ENCODE assay signal across 8 mouse cellular contexts in the genomic region with DNA sequence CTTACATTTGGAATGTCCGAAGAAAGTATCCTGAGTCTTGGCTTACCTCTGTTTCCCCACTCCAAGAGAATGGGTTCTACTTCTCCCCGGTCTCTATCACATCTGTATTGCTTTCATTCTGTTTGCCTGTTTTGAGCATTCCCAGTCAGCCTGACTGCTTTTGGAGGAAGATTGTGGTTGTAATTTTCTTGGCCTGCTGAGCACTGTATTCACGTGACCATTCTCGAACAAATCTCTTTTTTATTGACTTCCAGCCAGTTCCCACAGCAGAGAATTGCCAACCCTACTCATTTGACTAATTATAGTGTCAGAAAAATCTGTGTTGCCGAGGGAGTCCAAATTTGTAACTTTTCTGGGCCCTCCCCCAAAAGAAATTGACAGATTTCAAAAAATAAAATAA. TPM values are rescaled to one million over a fixed set of nuclear protein-coding genes. Genes with fewer than 3 reads are reported as not detected.
A peak's percentile ranks its signal among the peaks of the same experiment; 100 is the strongest.
DNase-seq lines count a peak whose midpoint lies in the region; ATAC-seq and TF ChIP-seq lines count a peak whose summit lies in the region.
"Had no signal": no experiment of that assay in that cellular context is flagged by ENCODE, and none has a peak within 500 bp of the region (broad histone marks: within the 10 kb centered on the region; RNA-seq: fewer than 3 reads in every experiment).

Abca8a (minus strand) TSS at position 121 of the 400 bp plus-strand sequence.

- ATAC-seq in liver, embryonic 11.5 days (replicated peaks; ENCODE audit: low FRiP score), result no peak

- H3K36me3 ChIP-seq in liver, adult 2 months (ENCODE audit: control insufficient read depth, insufficient read depth, low read length), result peaks cover 6% of the 10 kb centered on the region
- H3K36me3 ChIP-seq in liver, embryonic 11.5 days (ENCODE audit: control insufficient read depth, insufficient read depth, low read length), result no peaks in the 10 kb centered on the region
- H3K36me3 ChIP-seq: liver, embryonic 15.5 days had no signal

- H3K4me2 ChIP-seq in liver, embryonic 11.5 days, result no peak within 1 kb of the TSS
- H3K4me2 ChIP-seq: liver, embryonic 15.5 days had no signal

- peak within 1 kb of the TSS; percentile 94 for H3K9ac ChIP-seq in liver, adult 2 months (ENCODE audit: low read depth, low read length)
- no peak within 1 kb of the TSS for H3K9ac ChIP-seq in liver, embryonic 11.5 days (ENCODE audit: low read depth, low read length)
- H3K9ac ChIP-seq: liver, embryonic 15.5 days had no signal

- H3K79me2 ChIP-seq in liver, adult 2 months (ENCODE audit: control insufficient read depth, insufficient read depth, low read length), result peaks cover 4% of the 10 kb centered on the region; the same call in 1 of the 2 replicates

- WGBS in liver, adult 2 months, result 11% methylated on average over 5 of the region's 5 CpGs
- WGBS in liver, embryonic 11.5 days, result 77% methylated on average over 5 of the region's 5 CpGs

- peak within 1 kb of the TSS; percentile 87 for H3K4me3 ChIP-seq in liver, adult 2 months (ENCODE audit: insufficient read depth, low read depth, low read length)
- H3K4me3 ChIP-seq in liver, embryonic 11.5 days (ENCODE audit: low read depth, low read length), result no peak within 1 kb of the TSS
- H3K4me3 ChIP-seq: liver, embryonic 15.5 days had no signal

- no peak for TF ChIP-seq CTCF in liver, adult 2 months (IDR thresholded peaks at IDR 0.05; ENCODE audit: low read depth, low read length)
- TF ChIP-seq CTCF in brain, embryonic 14.5 days (IDR thresholded peaks at IDR 0.05; ENCODE audit: borderline replicate concordance, extremely low read depth, insufficient read depth, insufficient read length), result no peak

- peak within 1 kb of the TSS; percentile 100 for H3K27ac ChIP-seq in liver, adult 2 months (replicated peaks; ENCODE audit: insufficient read depth, low read depth, low read length)
- H3K27ac ChIP-seq in liver, embryonic 11.5 days (ENCODE audit: low read depth, low read length), result no peak within 1 kb of the TSS
- H3K27ac ChIP-seq: liver, embryonic 15.5 days had no signal

- TF ChIP-seq POLR2A in liver, adult 2 months (IDR thresholded peaks at IDR 0.05; ENCODE audit: extremely low read depth, insufficient read depth, low read length), result no peak
- no peak for TF ChIP-seq POLR2A in brain, embryonic 14.5 days (IDR thresholded peaks at IDR 0.05; ENCODE audit: borderline replicate concordance, extremely low read depth, insufficient read depth, insufficient read length, poor library complexity, severe bottlenecking)

- peaks cover 9% of the 10 kb centered on the region; the same call in 1 of the 2 replicates for H3K4me1 ChIP-seq in liver, adult 2 months (ENCODE audit: control insufficient read depth, insufficient read depth, low read length)
- no peaks in the 10 kb centered on the region for H3K4me1 ChIP-seq in liver, embryonic 11.5 days (replicated peaks; ENCODE audit: control insufficient read depth, insufficient read depth, low read length)

- no peaks in the 10 kb centered on the region for H3K27me3 ChIP-seq in liver, adult 2 months (ENCODE audit: control insufficient read depth, insufficient read depth, low read length)
- no peaks in the 10 kb centered on the region for H3K27me3 ChIP-seq in liver, embryonic 11.5 days (replicated peaks; ENCODE audit: control insufficient read depth, insufficient read depth, low read length)
- H3K27me3 ChIP-seq: liver, embryonic 15.5 days had no signal

- no peaks in the 10 kb centered on the region for H3K9me3 ChIP-seq in liver, embryonic 11.5 days (ENCODE audit: control insufficient read depth, low read length)
- H3K9me3 ChIP-seq: liver, embryonic 15.5 days had no signal

- DNase-seq in liver, adult 2 months (ENCODE audit: extremely low read depth, low read depth, low spot score), result peak; percentile 87
- DNase-seq in liver, embryonic 11.5 days (ENCODE audit: low spot score), result no peak
- DNase-seq in brain, embryonic 14.5 days (ENCODE audit: low read depth), result peak; percentile 85
- peak; percentile 74 for DNase-seq in heart, adult 8-10 months (ENCODE audit: low spot score)
- peak; percentile 16 for DNase-seq in lung, postnatal 25 days (ENCODE audit: low spot score)
- DNase-seq in cerebellum, adult 18-20 months, result no peak
- no peak for DNase-seq in cerebellum, adult 9-11 months

RNA-seq across cellular contexts. Expression of gene Abca8a, which starts in this region (rescaled TPM):
- 141 and 146 TPM in 2 replicates for total RNA-seq in liver, adult 2 months (2014; rRNA removed)
- polyA plus RNA-seq in liver, adult 2 months (2012; rRNA removed), result 16.0 and 24.0 TPM in 2 replicates
- polyA plus RNA-seq in liver, embryonic 11.5 days (2014; fragmentation: Nextera tagmentation; extraction: Ambion mirVana), result 0.10 and 0.56 TPM in 2 replicates
- polyA plus RNA-seq in brain, embryonic 14.5 days (2012; rRNA removed), result 1.2 and 1.8 TPM in 2 replicates
- total RNA-seq in heart, adult 8-10 months (2022), result 10 to 100 TPM; 30.6 to 64.3 (median 42.6) TPM

Comparison
In these comparisons a context has a peak if more than half of its experiments do, and no peak if none do; other contexts are left out.
1. DNase-seq: peak in liver, adult 2 months (single experiment), brain, embryonic 14.5 days (single experiment), heart, adult 8-10 months (single experiment) and lung, postnatal 25 days (single experiment); none in liver, embryonic 11.5 days (single experiment), cerebellum, adult 18-20 months (0 of 2) and cerebellum, adult 9-11 months (single experiment).